Mouse (Mus musculus): Measurements from ENCODE around the gene Sema5a. TPM values are rescaled to one million over a fixed set of nuclear protein-coding genes. Genes with fewer than 3 reads are reported as not detected.

Sema5a gene
- total RNA-seq, 2 experiments from 2014 or later = 23.7 to 26.0 TPM

- intact Hi-C loops (cut with DNase I) = no loop called here
- DNase-seq (ENCODE audit: low spot score in 2 of 2) = no peak
These were observed 94.2 kb downstream of the Sema5a start for GRCm38 (mm10) chr15:32338721-32339290.

- DNase-seq (ENCODE audit: low spot score in 2 of 2) = no peak
- intact Hi-C loops (cut with DNase I) = no loop called here
These were observed 94.8 kb downstream of the Sema5a start for GRCm38 (mm10) chr15:32339426-32339825.

- intact Hi-C loops (cut with DNase I) = no loop called here
- DNase-seq (ENCODE audit: low spot score in 2 of 2) = no peak
These were observed 96.8 kb downstream of the Sema5a start for GRCm38 (mm10) chr15:32341423-32341822.

- no peak for DNase-seq (ENCODE audit: low spot score in 2 of 2)
- intact Hi-C loops (cut with DNase I) = no loop called here
These were observed 98.9 kb downstream of the Sema5a start for GRCm38 (mm10) chr15:32343544-32343943.

- intact Hi-C loops (cut with DNase I) = no loop called here
- DNase-seq (ENCODE audit: low spot score in 2 of 2) = no peak
These were observed 102.7 kb downstream of the Sema5a start for GRCm38 (mm10) chr15:32347315-32347714.

- DNase-seq (ENCODE audit: low spot score in 2 of 2) = no peak
- intact Hi-C loops (cut with DNase I) = no loop called here
These were observed 104.7 kb downstream of the Sema5a start for GRCm38 (mm10) chr15:32349276-32349675.

GRCm38 (mm10) chr15:32352995-32353394, 108.4 kb downstream of the Sema5a start:
- intact Hi-C loops (cut with DNase I) = no loop called here
- DNase-seq (ENCODE audit: low spot score in 2 of 2) = no peak

- intact Hi-C loops (cut with DNase I) = no loop called here
- no peak for DNase-seq (ENCODE audit: low spot score in 2 of 2)
These were observed 108.9 kb downstream of the Sema5a start for GRCm38 (mm10) chr15:32353513-32353912.

- intact Hi-C loops (cut with DNase I) = no loop called here
These were observed 112.2 kb downstream of the Sema5a start for GRCm38 (mm10) chr15:32356805-32357204.

GRCm38 (mm10) chr15:32367841-32368240, 123.2 kb downstream of the Sema5a start:
- intact Hi-C loops (cut with DNase I) = no loop called here
- no peak for DNase-seq (ENCODE audit: low spot score in 2 of 2)

More at GRCm38 (mm10) chr15:32356805-32357204, 112.2 kb downstream of the Sema5a start:
- DNase-seq (ENCODE audit: low spot score in 2 of 2) = no peak

GRCm38 (mm10) chr15:32370914-32371313, 126.3 kb downstream of the Sema5a start:
- no peak for DNase-seq (ENCODE audit: low spot score in 2 of 2)
- intact Hi-C loops (cut with DNase I) = no loop called here

- intact Hi-C loops (cut with DNase I) = no loop called here
- DNase-seq (ENCODE audit: low spot score in 2 of 2) = no peak
These were observed 126.8 kb downstream of the Sema5a start for GRCm38 (mm10) chr15:32371385-32371784.

GRCm38 (mm10) chr15:32376326-32376725, 131.7 kb downstream of the Sema5a start:
- intact Hi-C loops (cut with DNase I) = no loop called here
- DNase-seq (ENCODE audit: low spot score in 2 of 2) = no peak

- no peak for DNase-seq (ENCODE audit: low spot score in 2 of 2)
- intact Hi-C loops (cut with DNase I) = no loop called here
These were observed 133.2 kb downstream of the Sema5a start for GRCm38 (mm10) chr15:32377781-32378180.

- no peak for DNase-seq (ENCODE audit: low spot score in 2 of 2)
- intact Hi-C loops (cut with DNase I) = no loop called here
These were observed 135.7 kb downstream of the Sema5a start for GRCm38 (mm10) chr15:32380311-32380710.

- intact Hi-C loops (cut with DNase I) = no loop called here
- no peak for DNase-seq (ENCODE audit: low spot score in 2 of 2)
These were observed 138.4 kb downstream of the Sema5a start for GRCm38 (mm10) chr15:32382930-32383481.

- DNase-seq (ENCODE audit: low spot score in 2 of 2) = no peak
- intact Hi-C loops (cut with DNase I) = no loop called here
These were observed 151.8 kb downstream of the Sema5a start for GRCm38 (mm10) chr15:32396241-32396890.

- no peak for DNase-seq (ENCODE audit: low spot score in 2 of 2)
- intact Hi-C loops (cut with DNase I) = no loop called here
These were observed 152.5 kb downstream of the Sema5a start for GRCm38 (mm10) chr15:32397064-32397463.

GRCm38 (mm10) chr15:32398721-32399120, 154.1 kb downstream of the Sema5a start:
- DNase-seq (ENCODE audit: low spot score in 2 of 2) = no peak
- intact Hi-C loops (cut with DNase I) = no loop called here

- no peak for DNase-seq (ENCODE audit: low spot score in 2 of 2)
- intact Hi-C loops (cut with DNase I) = no loop called here
These were observed 157.4 kb downstream of the Sema5a start for GRCm38 (mm10) chr15:32401909-32402527.

- intact Hi-C loops (cut with DNase I) = no loop called here
- no peak for DNase-seq (ENCODE audit: low spot score in 2 of 2)
These were observed 158.7 kb downstream of the Sema5a start for GRCm38 (mm10) chr15:32403321-32403720.
